Mouse (Mus musculus) stomach, embryonic 16.5 days (tissue): ENCODE measurements around the gene Shc3. TPM values are rescaled to one million over a fixed set of nuclear protein-coding genes. Genes with fewer than 3 reads are reported as not detected.

Source experiments
- ATAC-seq: fragments of 200-750 bp; cut with Nextera tagmentation; 2 replicates; pipeline ENCODE4 v1.8.0; 2017; ENCODE audit warnings: moderate number of reproducible peaks, moderate TSS enrichment; ENCODE audit not compliant: insufficient read depth, low FRiP score
- H3K27ac ChIP-seq: fragments of 300-500 bp; sonication (generic); 2 replicates; pipeline ENCODE4 v1.5.1; 2014; ENCODE audit warnings: low read length
- H3K27me3 ChIP-seq: fragments of 300-500 bp; sonication (generic); 2 replicates; pipeline ENCODE4 v1.6.1; 2014; ENCODE audit warnings: low read length, control low read depth, mixed read lengths; ENCODE audit not compliant: control insufficient read depth, insufficient read depth
- H3K36me3 ChIP-seq: fragments of 300-500 bp; sonication (generic); 2 replicates; pipeline ENCODE4 v1.6.1; 2014; ENCODE audit warnings: low read length; ENCODE audit not compliant: control insufficient read depth, insufficient read depth
- H3K4me1 ChIP-seq: fragments of 300-500 bp; sonication (generic); 2 replicates; pipeline ENCODE4 v1.6.1; 2014; ENCODE audit warnings: low read length, control low read depth, mixed read lengths; ENCODE audit not compliant: control insufficient read depth, insufficient read depth
- H3K4me2 ChIP-seq: fragments of 300-500 bp; sonication (generic); 2 replicates; pipeline ENCODE4 v1.6.1; 2014; ENCODE audit warnings: low read depth, low read length, mixed read lengths
- H3K4me3 ChIP-seq: fragments of 300-500 bp; sonication (generic); replicated peaks from 2 replicates; pipeline ENCODE4 v1.5.1; 2014; ENCODE audit warnings: mild to moderate bottlenecking, low read length
- H3K9ac ChIP-seq: fragments of 300-500 bp; sonication (generic); 2 replicates; pipeline ENCODE4 v1.6.1; 2014; ENCODE audit warnings: low read length
- H3K9me3 ChIP-seq: fragments of 300-500 bp; sonication (generic); replicated peaks from 2 replicates; pipeline ENCODE4 v1.6.1; 2016; ENCODE audit warnings: low read length, control low read depth; ENCODE audit not compliant: control insufficient read depth
- WGBS: fragments of 180-500 bp; shearing (Covaris S2); extraction: QIAGEN DNeasy Blood & Tissue Kit; methylation state at CpG from one replicate; pipeline ENCODE4 v1.1.7; 2014; 5-methylcytosine and 5-hydroxymethylcytosine counted together
- polyA plus RNA-seq: library from polyadenylated mRNA; unstranded; fragments of >200 nt; fragmentation: Nextera tagmentation; extraction: Ambion mirVana; gene quantifications from 2 replicates; pipeline ENCODE4 v1.2.1, GENCODE M21; 2015

Gene Shc3
- polyA plus RNA-seq, 1 experiment from 2014 or later, result 0.14 TPM

DNA sequence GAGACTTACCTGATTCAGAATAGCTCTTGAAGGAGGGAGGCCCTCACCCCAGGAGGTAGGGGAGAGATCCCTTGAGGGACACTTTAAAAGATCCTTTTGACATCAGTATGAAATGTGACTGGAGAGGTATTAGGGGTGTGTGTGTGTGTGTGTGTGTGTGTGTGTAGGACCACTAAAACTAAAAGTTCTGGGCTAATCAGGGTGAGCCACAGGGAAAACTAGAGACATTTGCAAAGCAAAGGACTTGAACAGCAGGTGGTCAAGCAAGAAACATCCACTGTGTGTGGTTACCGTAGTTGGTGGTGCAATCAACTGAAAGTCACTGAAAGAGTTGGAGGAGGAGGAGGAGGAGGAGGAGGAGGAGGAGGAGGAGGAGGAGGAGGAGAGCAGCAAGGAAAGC is 177.0 kb downstream of the Shc3 start:
- Histone ChIP-seq H3K4me1 (peaks cover 3% of the 10 kb centered on the region; the same call in 1 of the 2 replicates), H3K4me3 (no peak overlapping the region), H3K36me3 (no peaks in the 10 kb centered on the region), H3K9ac (no peak overlapping the region), H3K27me3 (no peaks in the 10 kb centered on the region), H3K9me3 (peaks cover 4% of the 10 kb centered on the region; the same call in 1 of the 2 replicates), H3K27ac (no peak overlapping the region), H3K4me2 (no peak overlapping the region)
- 67% methylated on average over 1 of the region's 1 CpGs for WGBS
- ATAC-seq, result no peak

DNA sequence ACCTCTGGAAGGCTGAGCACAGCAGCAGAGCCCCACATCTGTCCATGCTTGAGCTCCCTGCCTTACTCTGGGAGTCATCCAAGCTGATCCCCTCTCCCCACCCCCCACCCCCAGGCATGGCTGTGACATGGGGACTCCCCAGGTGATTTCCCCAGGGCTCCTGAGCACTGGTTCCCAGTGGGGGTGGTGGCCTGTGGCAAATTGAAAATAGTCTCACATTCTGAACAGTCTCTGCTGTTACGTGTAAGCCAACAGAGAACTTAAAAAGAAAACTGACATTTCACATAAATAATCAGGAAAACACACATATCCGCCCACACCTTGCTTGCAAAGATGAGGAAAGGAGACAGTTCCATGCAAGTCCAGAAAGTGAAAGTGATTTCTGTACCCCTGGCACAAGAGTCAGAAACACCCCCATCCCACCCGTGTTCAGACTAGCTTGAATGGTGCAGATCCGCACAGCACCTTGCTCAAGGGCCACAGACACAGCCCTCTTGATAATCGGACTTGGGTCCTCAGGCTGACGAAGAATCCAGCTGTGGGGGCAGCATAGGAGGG is 177.8 kb downstream of the Shc3 start:
- Histone ChIP-seq H3K4me1 (peaks cover 3% of the 10 kb centered on the region; the same call in 1 of the 2 replicates), H3K27me3 (no peaks in the 10 kb centered on the region), H3K9ac (no peak overlapping the region), H3K36me3 (no peaks in the 10 kb centered on the region), H3K4me2 (no peak overlapping the region), H3K27ac (no peak overlapping the region), H3K9me3 (peaks cover 4% of the 10 kb centered on the region; the same call in 1 of the 2 replicates), H3K4me3 (no peak overlapping the region)
- no peak for ATAC-seq
- WGBS, result 84% methylated on average over 6 of the region's 6 CpGs

DNA sequence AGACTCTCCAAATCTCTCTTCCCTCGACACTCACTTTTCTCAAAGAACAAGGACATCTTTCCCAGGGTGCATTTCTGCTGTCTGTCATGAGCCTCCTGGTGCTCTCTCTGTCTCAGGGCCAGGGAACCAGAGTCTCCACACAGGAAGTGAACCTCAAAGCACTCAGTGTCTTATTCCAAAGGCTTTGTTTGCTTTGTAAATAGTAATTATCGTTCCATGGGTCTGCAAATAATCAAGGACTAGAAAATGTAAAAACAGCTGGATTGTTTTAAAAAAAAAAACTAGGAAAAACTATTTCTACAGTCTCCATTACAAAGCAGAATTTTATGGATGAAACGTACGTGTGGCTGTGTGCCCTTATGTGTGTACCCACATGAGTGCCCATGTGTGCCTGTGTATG is 178.8 kb downstream of the Shc3 start:
- Histone ChIP-seq H3K4me3 (no peak overlapping the region), H3K9me3 (peaks cover 4% of the 10 kb centered on the region; the same call in 1 of the 2 replicates), H3K36me3 (no peaks in the 10 kb centered on the region), H3K4me1 (peaks cover 3% of the 10 kb centered on the region; the same call in 1 of the 2 replicates), H3K9ac (no peak overlapping the region), H3K27ac (no peak overlapping the region), H3K27me3 (no peaks in the 10 kb centered on the region), H3K4me2 (no peak overlapping the region)
- no peak for ATAC-seq
- 40% methylated on average over 4 of the region's 4 CpGs for WGBS

DNA sequence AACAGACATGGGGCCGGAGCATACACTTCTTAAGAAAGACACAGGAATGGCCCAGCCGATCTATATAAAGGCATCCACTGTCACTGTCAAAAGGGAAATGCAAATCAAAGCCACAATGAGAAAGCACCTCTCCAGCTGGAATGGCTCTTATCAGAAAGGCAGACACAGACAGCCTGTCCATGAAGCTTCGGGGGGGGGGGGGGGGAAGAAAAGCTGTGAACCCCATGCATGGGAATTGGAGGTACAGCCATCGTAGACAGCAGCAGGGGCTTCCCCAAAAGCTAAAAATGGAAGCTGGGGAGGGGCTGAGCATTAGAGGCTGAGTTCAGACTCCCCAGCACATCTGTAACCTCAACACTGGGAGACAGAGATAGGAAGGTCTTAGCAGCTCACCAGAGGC is 181.3 kb downstream of the Shc3 start:
- no peaks in the 10 kb centered on the region for H3K9me3 ChIP-seq
- H3K4me2 ChIP-seq, result no peak overlapping the region
- no peak overlapping the region for H3K27ac ChIP-seq
- no peak for ATAC-seq
- H3K4me1 ChIP-seq, result peaks cover 3% of the 10 kb centered on the region; the same call in 1 of the 2 replicates
- H3K9ac ChIP-seq, result no peak overlapping the region
- no peak overlapping the region for H3K4me3 ChIP-seq
- 53% methylated on average over 4 of the region's 4 CpGs for WGBS
- H3K27me3 ChIP-seq, result no peaks in the 10 kb centered on the region
- H3K36me3 ChIP-seq, result no peaks in the 10 kb centered on the region

DNA sequence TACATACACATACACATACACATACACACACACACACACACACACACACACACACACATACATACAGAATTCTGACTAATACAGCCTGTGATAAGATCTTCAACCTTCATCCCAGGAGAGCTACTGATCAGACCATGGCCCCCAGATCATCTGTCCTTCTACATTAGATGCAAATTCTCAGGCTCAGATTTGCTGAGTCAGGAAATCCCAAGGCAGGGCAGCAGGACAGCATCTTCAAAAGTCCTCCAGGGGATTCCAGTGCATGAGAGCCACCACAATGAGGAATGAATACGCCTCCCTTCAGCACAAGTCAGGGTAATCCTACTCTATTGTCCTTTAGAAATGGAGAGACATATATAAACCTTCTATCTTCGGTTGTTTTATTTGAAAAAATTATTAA is 184.3 kb downstream of the Shc3 start:
- H3K36me3 ChIP-seq, result no peaks in the 10 kb centered on the region
- no peak overlapping the region for H3K9ac ChIP-seq
- no peaks in the 10 kb centered on the region for H3K27me3 ChIP-seq
- H3K4me2 ChIP-seq, result no peak overlapping the region
- 74% methylated on average over 2 of the region's 2 CpGs for WGBS
- no peaks in the 10 kb centered on the region for H3K4me1 ChIP-seq
- no peak overlapping the region for H3K27ac ChIP-seq
- no peak for ATAC-seq
- no peaks in the 10 kb centered on the region for H3K9me3 ChIP-seq
- H3K4me3 ChIP-seq, result no peak overlapping the region

DNA sequence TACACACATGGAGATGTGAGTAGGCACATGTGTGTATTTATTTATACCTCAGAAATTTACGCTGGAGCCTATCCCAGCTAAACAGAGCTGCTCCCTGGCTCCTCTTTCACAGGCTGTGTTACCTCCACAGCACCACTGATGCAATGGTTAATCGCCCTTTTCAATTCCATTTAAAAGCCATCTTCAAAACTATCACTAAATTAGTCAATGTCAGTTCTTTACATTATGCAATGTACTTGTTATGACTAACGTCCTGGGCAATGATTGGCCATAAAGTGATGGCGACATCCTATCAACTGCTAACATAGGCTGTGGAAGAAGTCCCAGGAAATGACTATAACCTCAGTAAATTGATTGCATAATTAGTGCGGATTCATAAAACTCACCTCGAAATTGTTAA is 187.7 kb downstream of the Shc3 start:
- Histone ChIP-seq H3K9me3 (no peaks in the 10 kb centered on the region), H3K9ac (no peak overlapping the region), H3K36me3 (no peaks in the 10 kb centered on the region), H3K4me2 (no peak overlapping the region), H3K4me3 (no peak overlapping the region), H3K4me1 (peaks cover 11% of the 10 kb centered on the region; the same call in 1 of the 2 replicates), H3K27ac (no peak overlapping the region), H3K27me3 (no peaks in the 10 kb centered on the region)
- no peak for ATAC-seq
- WGBS, result 83% methylated on average over 6 of the region's 6 CpGs

Other genes with a start within 250 kb of the Shc3 start
- 36.8 and 37.0 TPM in 2 replicates for gene S1pr3, start 160.8 kb downstream of the Shc3 start, polyA plus RNA-seq
- 262 and 274 TPM in 2 replicates for gene Cks2, start 75.8 kb upstream of the Shc3 start, polyA plus RNA-seq
- 22.6 and 24.4 TPM in 2 replicates for gene Secisbp2, start 82.3 kb upstream of the Shc3 start, polyA plus RNA-seq
- 11.5 and 14.1 TPM in 2 replicates for gene Sema4d, start 224.3 kb upstream of the Shc3 start, polyA plus RNA-seq